Mouse (Mus musculus): Measurements from ENCODE around the gene Sox21. TPM values are rescaled to one million over a fixed set of nuclear protein-coding genes. Genes with fewer than 3 reads are reported as not detected.

Sox21 gene
- polyA plus RNA-seq, 1 experiment from 2014 or later: 16.7 TPM

Small RNA genes lying within 50 kb of the gene (microRNA-seq; reads per million reads assigned to microRNA genes)
- not detected for gene Mir6241

Other genes with a start within 250 kb of the Sox21 start
- 1.2 and 1.4 TPM in 2 replicates for gene Dct, start 184.8 kb downstream of the Sox21 start, polyA plus RNA-seq (2015; fragmentation: Nextera tagmentation; extraction: Ambion mirVana)
- gene Tgds, start 104.3 kb downstream of the Sox21 start, polyA plus RNA-seq (2015; fragmentation: Nextera tagmentation; extraction: Ambion mirVana): 20.8 and 21.0 TPM in 2 replicates
- gene Gpr180, start 99.9 kb downstream of the Sox21 start, polyA plus RNA-seq (2015; fragmentation: Nextera tagmentation; extraction: Ambion mirVana): 33.4 and 34.6 TPM in 2 replicates
- not detected in 2 replicates for gene Gm9376, start 29.9 kb upstream of the Sox21 start, polyA plus RNA-seq (2015; fragmentation: Nextera tagmentation; extraction: Ambion mirVana)

All from midbrain, embryonic 13.5 days (tissue).